Mouse (Mus musculus) liver, embryonic 15.5 days (tissue): Measurements from ENCODE around the gene Pias4. TPM values are rescaled to one million over a fixed set of nuclear protein-coding genes. Genes with fewer than 3 reads are reported as not detected.
A peak's percentile ranks its signal among the peaks of the same experiment; 100 is the strongest.
"Not testable (repeated sequence)": the region's sequence is repeated elsewhere in the genome, so short reads cannot be mapped to it uniquely, and the experiment has no call there.

ENCODE experiments used
- ATAC-seq: fragments of 200-750 bp; cut with Nextera tagmentation; 2 replicates; pipeline ENCODE4 v1.8.0; 2017; ENCODE audit warnings: moderate number of reproducible peaks, mild to moderate bottlenecking, moderate library complexity; ENCODE audit not compliant: insufficient read depth
- H3K27ac ChIP-seq: fragments of 300-500 bp; sonication (generic); replicated peaks from 2 replicates; pipeline ENCODE4 v1.5.1; 2015; ENCODE audit warnings: mild to moderate bottlenecking, inconsistent platforms
- H3K27me3 ChIP-seq: fragments of 300-500 bp; sonication (generic); 2 replicates; pipeline ENCODE4 v1.6.1; 2015; ENCODE audit warnings: mild to moderate bottlenecking, inconsistent platforms
- H3K36me3 ChIP-seq: fragments of 300-500 bp; sonication (generic); replicated peaks from 2 replicates; pipeline ENCODE4 v1.6.1; 2015; ENCODE audit warnings: moderate library complexity, mild to moderate bottlenecking, inconsistent platforms
- H3K4me1 ChIP-seq: fragments of 300-500 bp; sonication (generic); replicated peaks from 2 replicates; pipeline ENCODE4 v1.6.1; 2015; ENCODE audit warnings: inconsistent platforms
- H3K4me2 ChIP-seq: fragments of 300-500 bp; sonication (generic); 2 replicates; pipeline ENCODE4 v1.6.1; 2015; ENCODE audit warnings: moderate library complexity, mild to moderate bottlenecking, inconsistent platforms
- H3K4me3 ChIP-seq: fragments of 300-500 bp; sonication (generic); replicated peaks from 2 replicates; pipeline ENCODE4 v1.5.1; 2015; ENCODE audit warnings: mild to moderate bottlenecking, inconsistent platforms
- H3K9ac ChIP-seq: fragments of 300-500 bp; sonication (generic); 2 replicates; pipeline ENCODE4 v1.6.1; 2015; ENCODE audit warnings: moderate library complexity, mild to moderate bottlenecking, inconsistent platforms
- H3K9me3 ChIP-seq: fragments of 300-500 bp; sonication (generic); replicated peaks from 2 replicates; pipeline ENCODE4 v1.6.1; 2016; ENCODE audit warnings: inconsistent platforms
- WGBS: fragments of 180-500 bp; shearing (Covaris S2); methylation state at CpG from one replicate; pipeline ENCODE4 v1.1.7; 2015; ENCODE audit warnings: mixed read lengths; ENCODE audit not compliant: insufficient replicate concordance; 5-methylcytosine and 5-hydroxymethylcytosine counted together
- polyA plus RNA-seq: library from polyadenylated mRNA; unstranded; fragments of >200 nt; fragmentation: Nextera tagmentation; extraction: Ambion mirVana; gene quantifications from 2 replicates; pipeline ENCODE4 v1.2.1, GENCODE M21; 2015

The Pias4 gene
- polyA plus RNA-seq, 1 experiment from 2014 or later, result 26.0 TPM

- H3K9ac ChIP-seq, result no peak overlapping the region
- H3K36me3 ChIP-seq, result peaks cover 43% of the 10 kb centered on the region
- peaks cover 49% of the 10 kb centered on the region for H3K4me1 ChIP-seq
- 66% methylated on average over 31 of the region's 31 CpGs for WGBS
- H3K4me2 ChIP-seq, result no peak overlapping the region
- H3K9me3 ChIP-seq, result no peaks in the 10 kb centered on the region
- H3K4me3 ChIP-seq, result no peak overlapping the region
- no peak overlapping the region for H3K27ac ChIP-seq
- no peak for ATAC-seq
- peaks cover 30% of the 10 kb centered on the region for H3K27me3 ChIP-seq
Measured at GRCm38 (mm10) chr10:81190236-81190911, 22.7 kb upstream of the Pias4 start.

- H3K4me2 ChIP-seq, result no peak overlapping the region
- H3K27me3 ChIP-seq, result peaks cover 25% of the 10 kb centered on the region
- WGBS, result 80% methylated on average over 26 of the region's 26 CpGs
- H3K4me3 ChIP-seq, result no peak overlapping the region
- H3K9ac ChIP-seq, result no peak overlapping the region
- ATAC-seq, result no peak
- peaks cover 49% of the 10 kb centered on the region for H3K36me3 ChIP-seq
- peaks cover 49% of the 10 kb centered on the region for H3K4me1 ChIP-seq
- H3K9me3 ChIP-seq, result no peaks in the 10 kb centered on the region
- no peak overlapping the region for H3K27ac ChIP-seq
Measured at GRCm38 (mm10) chr10:81189821-81190220, 22.1 kb upstream of the Pias4 start.

- peaks cover 45% of the 10 kb centered on the region for H3K4me1 ChIP-seq
Measured at GRCm38 (mm10) chr10:81187161-81187560, 19.4 kb upstream of the Pias4 start.

GRCm38 (mm10) chr10:81184765-81185164 is 17.0 kb upstream of the Pias4 start:
- H3K9me3 ChIP-seq, result no peaks in the 10 kb centered on the region
- no peak for ATAC-seq
- no peak overlapping the region for H3K4me3 ChIP-seq
- H3K27ac ChIP-seq, result no peak overlapping the region
- H3K4me2 ChIP-seq, result no peak overlapping the region
- WGBS, result 55% methylated on average over 4 of the region's 4 CpGs
- H3K4me1 ChIP-seq, result peaks cover 43% of the 10 kb centered on the region
- H3K36me3 ChIP-seq, result peaks cover 71% of the 10 kb centered on the region
- no peak overlapping the region for H3K9ac ChIP-seq
- no peaks in the 10 kb centered on the region for H3K27me3 ChIP-seq

More at GRCm38 (mm10) chr10:81187161-81187560, 19.4 kb upstream of the Pias4 start:
- Histone ChIP-seq H3K36me3 (peaks cover 62% of the 10 kb centered on the region), H3K9me3 (no peaks in the 10 kb centered on the region), H3K9ac (no peak overlapping the region), H3K4me3 (no peak overlapping the region), H3K4me2 (no peak overlapping the region), H3K27ac (no peak overlapping the region), H3K27me3 (no peaks in the 10 kb centered on the region)
- WGBS, result 82% methylated on average over 9 of the region's 9 CpGs
- no peak for ATAC-seq

- peak within 1 kb of the TSS; percentile 76 for H3K4me3 ChIP-seq
- H3K4me1 ChIP-seq, result peaks cover 50% of the 10 kb centered on the region
- H3K9me3 ChIP-seq, result no peaks in the 10 kb centered on the region
- H3K4me2 ChIP-seq, result peak within 1 kb of the TSS; percentile 87
- no peaks in the 10 kb centered on the region for H3K27me3 ChIP-seq
- H3K9ac ChIP-seq, result peak within 1 kb of the TSS; percentile 65
- ATAC-seq, result no peak
- WGBS, result 62% methylated on average over 5 of the region's 5 CpGs
- H3K27ac ChIP-seq, result peak within 1 kb of the TSS; percentile 88
- peaks cover 76% of the 10 kb centered on the region for H3K36me3 ChIP-seq
Measured at GRCm38 (mm10) chr10:81183805-81184204, 16.1 kb upstream of the Pias4 start, which contains the start of gene 4930442H23Rik. TSS of gene 4930442H23Rik (minus strand) at chr10:81183849.

- Histone ChIP-seq H3K4me2 (peak within 1 kb of the TSS; percentile 87), H3K9ac (peak within 1 kb of the TSS; percentile 65), H3K27me3 (no peaks in the 10 kb centered on the region), H3K9me3 (no peaks in the 10 kb centered on the region), H3K36me3 (peaks cover 82% of the 10 kb centered on the region), H3K27ac (peak within 1 kb of the TSS; percentile 88), H3K4me1 (peaks cover 62% of the 10 kb centered on the region), H3K4me3 (peak within 1 kb of the TSS; percentile 76)
- peak; percentile 92 for ATAC-seq
- WGBS, result 4% methylated on average over 53 of the region's 53 CpGs
Measured at GRCm38 (mm10) chr10:81182336-81183333, 14.9 kb upstream of the Pias4 start, which contains the start of gene Dapk3. TSS of gene Dapk3 (plus strand) at chr10:81183005.

- 0 out of 2 replicates have a peak overlapping the region, but pooled peaks have one; percentile 14 for H3K27ac ChIP-seq
- H3K36me3 ChIP-seq, result peaks cover 80% of the 10 kb centered on the region
Measured at GRCm38 (mm10) chr10:81181860-81182259, 14.1 kb upstream of the Pias4 start.

GRCm38 (mm10) chr10:81180946-81181345 is 13.2 kb upstream of the Pias4 start:
- peaks cover 75% of the 10 kb centered on the region for H3K36me3 ChIP-seq
- H3K9ac ChIP-seq, result no peak overlapping the region
- H3K4me3 ChIP-seq, result no peak overlapping the region
- H3K4me2 ChIP-seq, result no peak overlapping the region
- 90% methylated on average over 13 of the region's 13 CpGs for WGBS
- 0 out of 2 replicates have a peak overlapping the region, but pooled peaks have one; percentile 29 for H3K27ac ChIP-seq
- H3K27me3 ChIP-seq, result no peaks in the 10 kb centered on the region
- ATAC-seq, result no peak
- peaks cover 68% of the 10 kb centered on the region for H3K4me1 ChIP-seq
- H3K9me3 ChIP-seq, result no peaks in the 10 kb centered on the region

More at GRCm38 (mm10) chr10:81181860-81182259, 14.1 kb upstream of the Pias4 start:
- H3K27me3 ChIP-seq, H3K9me3 ChIP-seq, ATAC-seq, H3K4me3 ChIP-seq, H3K9ac ChIP-seq: not testable (repeated sequence)
- 0 out of 2 replicates have a peak overlapping the region, but pooled peaks have one; percentile 15 for H3K4me2 ChIP-seq
- 82% methylated on average over 12 of the region's 12 CpGs for WGBS
- H3K4me1 ChIP-seq, result peaks cover 65% of the 10 kb centered on the region

GRCm38 (mm10) chr10:81179451-81180342 is 12.0 kb upstream of the Pias4 start:
- H3K27ac ChIP-seq, result peak overlapping the region; percentile 29; the same call in 1 of the 2 replicates
- H3K9ac ChIP-seq, result no peak overlapping the region

GRCm38 (mm10) chr10:81178927-81179326 is 11.2 kb upstream of the Pias4 start:
- WGBS, result 91% methylated on average over 11 of the region's 11 CpGs
- H3K4me1 ChIP-seq, result peaks cover 81% of the 10 kb centered on the region
- no peaks in the 10 kb centered on the region for H3K9me3 ChIP-seq
- H3K36me3 ChIP-seq, result peaks cover 57% of the 10 kb centered on the region
- no peak for ATAC-seq
- peak overlapping the region; percentile 86 for H3K4me2 ChIP-seq
- H3K27me3 ChIP-seq, result no peaks in the 10 kb centered on the region
- 0 out of 2 replicates have a peak overlapping the region, but pooled peaks have one; percentile 89 for H3K27ac ChIP-seq
- peak overlapping the region; percentile 90; the same call in 1 of the 2 replicates for H3K4me3 ChIP-seq
- no peak overlapping the region for H3K9ac ChIP-seq

More at GRCm38 (mm10) chr10:81179451-81180342, 12.0 kb upstream of the Pias4 start:
- H3K9me3 ChIP-seq, result no peaks in the 10 kb centered on the region
- no peak overlapping the region for H3K4me3 ChIP-seq
- peaks cover 63% of the 10 kb centered on the region for H3K36me3 ChIP-seq
- H3K4me2 ChIP-seq, result no peak overlapping the region
- 85% methylated on average over 32 of the region's 32 CpGs for WGBS
- H3K4me1 ChIP-seq, result peaks cover 81% of the 10 kb centered on the region
- ATAC-seq, result no peak
- H3K27me3 ChIP-seq, result no peaks in the 10 kb centered on the region
